Comparison of ENCODE assay signal across 24 mouse cellular contexts in the genomic region with DNA sequence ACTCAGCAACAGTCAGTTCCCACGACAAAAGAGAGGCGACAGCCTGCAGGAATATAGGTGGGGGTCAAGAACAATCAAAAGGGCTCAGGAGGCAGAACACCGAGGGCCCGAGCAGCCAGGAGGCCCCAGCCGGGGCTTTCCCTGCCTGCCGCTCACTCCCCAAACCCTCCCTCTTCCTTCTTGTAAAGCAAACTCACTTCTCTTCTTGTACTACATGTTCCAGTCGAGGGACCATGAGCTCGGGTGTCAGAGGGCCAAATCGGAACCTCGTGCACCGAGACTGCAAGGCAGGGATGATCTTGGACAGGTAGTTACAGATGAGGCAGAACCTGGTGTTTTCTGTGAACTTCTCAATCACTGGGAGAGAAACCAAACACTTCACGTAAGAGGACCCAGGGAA. TPM values are rescaled to one million over a fixed set of nuclear protein-coding genes. Genes with fewer than 3 reads are reported as not detected.
DNase-seq lines count a peak whose midpoint lies in the region; ATAC-seq and TF ChIP-seq lines count a peak whose summit lies in the region.
"Had no signal": no experiment of that assay in that cellular context is flagged by ENCODE, and none has a peak within 500 bp of the region (broad histone marks: within the 10 kb centered on the region; RNA-seq: fewer than 3 reads in every experiment).

No protein-coding gene starts in this region.

- no peak for ATAC-seq in hindbrain, embryonic 11.5 days (ENCODE audit: low FRiP score)
- no peak for ATAC-seq in hindbrain, embryonic 16.5 days
- ATAC-seq: activated CD4-positive, CD25-positive, alpha-beta regulatory T cell, adult 4 months; CD4-positive, CD25-positive, alpha-beta regulatory T cell, adult 4 months; Patski had no signal

- DNase-seq in hindbrain, embryonic 11.5 days (ENCODE audit: low spot score): no peak
- peak; percentile 80 for DNase-seq in CH12.LX (ENCODE audit: extremely low read depth)
- no peak for DNase-seq in natural killer cell, adult 2 months (ENCODE audit: low spot score in 2 of 2)
- no peak for DNase-seq in kidney, adult 11 months
- DNase-seq in gastrocnemius, postnatal 14 days: no peak
- DNase-seq: adrenal gland, adult 2 months; adrenal gland, adult 8-10 months; adrenal gland, postnatal 10 days; adrenal gland, postnatal 14 days; adrenal gland, postnatal 25 days; adrenal gland, postnatal 36 days; B cell, adult 2 months; cerebellum, adult 11 months; cerebellum, adult 11-12 months; cerebellum, adult 18-20 months; cerebellum, adult 2 months had no signal

- no peak overlapping the region for H3K4me2 ChIP-seq in hindbrain, embryonic 11.5 days (replicated peaks; ENCODE audit: low read depth, low read length)
- H3K4me2 ChIP-seq in hindbrain, embryonic 16.5 days (ENCODE audit: low read length): no peak overlapping the region
- H3K4me2 ChIP-seq in CH12.LX (ENCODE audit: insufficient read depth, low read depth, poor library complexity, severe bottlenecking): peak overlapping the region; percentile 33
- no peak overlapping the region for H3K4me2 ChIP-seq in myocyte (ENCODE audit: low read depth)

- peaks cover 28% of the 10 kb centered on the region for H3K79me2 ChIP-seq in CH12.LX (replicated peaks; ENCODE audit: control insufficient read depth, extremely low read depth, insufficient read depth, poor library complexity, severe bottlenecking)
- peaks cover 3% of the 10 kb centered on the region for H3K79me2 ChIP-seq in myocyte (ENCODE audit: control insufficient read depth, insufficient read depth)

- H3ac ChIP-seq in myocyte (ENCODE audit: control insufficient read depth, insufficient read length): no peak overlapping the region

- no peak overlapping the region for H3K4me3 ChIP-seq in hindbrain, embryonic 11.5 days (ENCODE audit: low read depth, low read length)
- no peak overlapping the region for H3K4me3 ChIP-seq in hindbrain, embryonic 16.5 days (ENCODE audit: low read length)
- H3K4me3 ChIP-seq in CH12.LX (replicated peaks in 1 of 3; ENCODE audit: low read depth in 2 of 3, low read length in 2 of 3, poor library complexity in 1 of 3): peak overlapping the region in 1 of 3 experiments; percentile 9
- H3K4me3 ChIP-seq in E14TG2a.4 (replicated peaks; ENCODE audit: low read length): 0 out of 2 replicates have a peak overlapping the region, but pooled peaks have one; percentile 10
- no peak overlapping the region for H3K4me3 ChIP-seq in myocyte

- H3K27me3 ChIP-seq in hindbrain, embryonic 11.5 days (ENCODE audit: control insufficient read depth, insufficient read depth, low read length): no peaks in the 10 kb centered on the region
- H3K27me3 ChIP-seq in hindbrain, embryonic 16.5 days (replicated peaks; ENCODE audit: control insufficient read depth, insufficient read depth, low read length): no peaks in the 10 kb centered on the region
- H3K27me3 ChIP-seq in CH12.LX (replicated peaks) (no peaks in the 10 kb centered on the region), E14TG2a.4 (ENCODE audit: insufficient read depth, low read length) (no peaks in the 10 kb centered on the region), myocyte (ENCODE audit: control insufficient read depth, insufficient read depth, insufficient read length) (no peaks in the 10 kb centered on the region)
- H3K27me3 ChIP-seq: Patski had no signal

- no peaks in the 10 kb centered on the region for H3K9me3 ChIP-seq in hindbrain, embryonic 11.5 days (ENCODE audit: control insufficient read depth, low read length)
- H3K9me3 ChIP-seq in hindbrain, embryonic 16.5 days (ENCODE audit: control insufficient read depth, low read length): no peaks in the 10 kb centered on the region
- H3K9me3 ChIP-seq in CH12.LX (replicated peaks; ENCODE audit: low read length) (no peaks in the 10 kb centered on the region), E14TG2a.4 (ENCODE audit: low read length) (no peaks in the 10 kb centered on the region)
- H3K9me3 ChIP-seq: G1E had no signal

- in situ Hi-C loops in CH12.LX (cut with MboI; ENCODE audit: low pct_ligation_motif_present, low pct_unique_long_range_greater_than_20kb, low sequenced_read_pairs): loop anchor here (10.0 kb wide), 1 partner anchor 102 kb away; no protein-coding TSS in a partner anchor

- no peak overlapping the region for H3K27ac ChIP-seq in hindbrain, embryonic 11.5 days (ENCODE audit: low read depth, low read length)
- no peak overlapping the region for H3K27ac ChIP-seq in hindbrain, embryonic 16.5 days (ENCODE audit: low read depth, low read length)
- H3K27ac ChIP-seq in CH12.LX (ENCODE audit: insufficient read depth, low read depth): peak overlapping the region; percentile 85

- dilution Hi-C loops in CH12.LX (cut with MboI; ENCODE audit: extremely low pct_ligation_motif_present, extremely low pct_unique_long_range_greater_than_20kb, low sequenced_read_pairs): no loop called here

- TF ChIP-seq CTCF in CH12.LX (conservative IDR thresholded peaks at IDR 0.05 in 1 of 2, IDR thresholded peaks at IDR 0.05 in 1 of 2; ENCODE audit: low read depth in 2 of 2, low read length in 2 of 2) (no peak), E14TG2a.4 (conservative IDR thresholded peaks at IDR 0.05; ENCODE audit: low read length) (no peak)

- peaks cover under 1% of the 10 kb centered on the region; the same call in 1 of the 2 replicates for H3K4me1 ChIP-seq in hindbrain, embryonic 11.5 days (replicated peaks; ENCODE audit: control insufficient read depth, insufficient read depth, low read length)
- H3K4me1 ChIP-seq in hindbrain, embryonic 16.5 days (ENCODE audit: control insufficient read depth, insufficient read depth, low read depth, low read length): peaks cover 2% of the 10 kb centered on the region
- peaks cover 24 to 73% of the 10 kb centered on the region in 2 experiments for H3K4me1 ChIP-seq in CH12.LX (ENCODE audit: control insufficient read depth in 1 of 2, insufficient read depth in 2 of 2)
- H3K4me1 ChIP-seq in E14TG2a.4 (replicated peaks; ENCODE audit: low read depth, low read length): peaks cover 98% of the 10 kb centered on the region

- peak; percentile 50 for TF ChIP-seq POLR2A in CH12.LX (IDR thresholded peaks at IDR 0.05; ENCODE audit: low read depth, low read length)
- no peak for TF ChIP-seq POLR2A in myocyte (IDR thresholded peaks at IDR 0.05; ENCODE audit: insufficient read length, low read depth)

- WGBS in hindbrain, embryonic 11.5 days: 76% methylated on average over 12 of the region's 12 CpGs
- WGBS in hindbrain, embryonic 16.5 days: 66% methylated on average over 12 of the region's 12 CpGs

- TF ChIP-seq RAD21 in CH12.LX (IDR thresholded peaks at IDR 0.05; ENCODE audit: low read depth, low read length): no peak; the same call in 1 of the 2 replicates

- H3K36me3 ChIP-seq in hindbrain, embryonic 11.5 days (ENCODE audit: control insufficient read depth, insufficient read depth, low read length): peaks cover 6% of the 10 kb centered on the region; the same call in 1 of the 2 replicates
- H3K36me3 ChIP-seq in hindbrain, embryonic 16.5 days (ENCODE audit: control insufficient read depth, insufficient read depth, low read length): peaks cover 17% of the 10 kb centered on the region; the same call in 1 of the 2 replicates
- H3K36me3 ChIP-seq in CH12.LX (replicated peaks in 1 of 2; ENCODE audit: control insufficient read depth in 1 of 2, insufficient read depth in 1 of 2, low read length in 1 of 2) (peaks cover 72 to 83% of the 10 kb centered on the region in 2 experiments), E14TG2a.4 (ENCODE audit: insufficient read depth, low read length) (peaks cover 99% of the 10 kb centered on the region), myocyte (ENCODE audit: control insufficient read depth, insufficient read depth) (peaks cover 8% of the 10 kb centered on the region)

- TF ChIP-seq EP300 in CH12.LX (IDR thresholded peaks at IDR 0.05; ENCODE audit: low read length): peak; percentile 42; the same call in 1 of the 2 replicates

- peak overlapping the region; percentile 7; the same call in 1 of the 2 replicates for H3K9ac ChIP-seq in hindbrain, embryonic 11.5 days (ENCODE audit: low read depth, low read length)
- H3K9ac ChIP-seq in hindbrain, embryonic 16.5 days (ENCODE audit: low read depth, low read length): no peak overlapping the region
- peak overlapping the region; percentile 10; the same call in 1 of the 2 replicates for H3K9ac ChIP-seq in CH12.LX (ENCODE audit: insufficient read depth, low read depth)

- intact Hi-C loops in gastrocnemius, postnatal 14 days (cut with DNase I; ENCODE audit: low total_unique reads): no loop called here

TF ChIP-seq in CH12.LX, 34 proteins besides CTCF, POLR2A, EP300 and RAD21 (continues in another document):
- TF ChIP-seq USF2 (conservative IDR thresholded peaks at IDR 0.05; ENCODE audit: low read depth, low read length) (no peak), CHD1 (IDR thresholded peaks at IDR 0.05; ENCODE audit: low read depth, low read length) (no peak)

TF ChIP-seq in myocyte, 11 proteins besides CTCF, POLR2A, EP300 and RAD21 (continues in another document):
- TF ChIP-seq SRF (IDR thresholded peaks at IDR 0.05; ENCODE audit: control insufficient read depth, insufficient read length, low read depth): no peak
- peak; percentile 10 for TF ChIP-seq POLR2AphosphoS2 (IDR thresholded peaks at IDR 0.05; ENCODE audit: insufficient read length, low read depth)

RNA-seq across cellular contexts. Expression of a gene that starts 5.6 kb away (rescaled TPM):
- polyA plus RNA-seq in hindbrain, embryonic 11.5 days (2014; fragmentation: Nextera tagmentation; extraction: Ambion mirVana): 72.1 and 82.9 TPM in 2 replicates
- polyA plus RNA-seq in hindbrain, embryonic 16.5 days (2015; fragmentation: Nextera tagmentation; extraction: Ambion mirVana): 31.9 and 32.7 TPM in 2 replicates
- 137 and 176 TPM in 2 replicates for total RNA-seq in CH12.LX (2012; rRNA removed)
- 186 and 188 TPM in 2 replicates for total RNA-seq in CH12.LX (2014; rRNA removed)
- 191 and 221 TPM in 2 replicates for polyA plus RNA-seq in CH12.LX (2012; ENCODE audit: insufficient read length, low read depth)
- 13.6 TPM for polyA plus RNA-seq in myocyte (2012; fragmentation: generic; extraction: Trizol)
- 1 to 10 TPM; 2.8 to 4.3 TPM for total RNA-seq in gastrocnemius, postnatal 14 days (2021)

RNA-seq across cellular contexts. Expression of a gene that starts 26.1 kb away (rescaled TPM):
- 88.9 and 98.0 TPM in 2 replicates for polyA plus RNA-seq in hindbrain, embryonic 11.5 days (2014; fragmentation: Nextera tagmentation; extraction: Ambion mirVana)
- polyA plus RNA-seq in hindbrain, embryonic 16.5 days (2015; fragmentation: Nextera tagmentation; extraction: Ambion mirVana): 200 and 278 TPM in 2 replicates
- total RNA-seq in CH12.LX (2012; rRNA removed) (41.7 and 43.6 TPM in 2 replicates), CH12.LX (2014; rRNA removed) (30.6 and 36.1 TPM in 2 replicates)
- polyA plus RNA-seq in CH12.LX (2012; ENCODE audit: insufficient read length, low read depth) (34.8 and 44.2 TPM in 2 replicates), myocyte (2012; fragmentation: generic; extraction: Trizol) (142 TPM)
- 10 to 100 TPM; 70.6 to 76.4 TPM for total RNA-seq in gastrocnemius, postnatal 14 days (2021)

RNA-seq across cellular contexts. Expression of a gene that starts 30.6 kb away (rescaled TPM):
- 1.6 and 2.9 TPM in 2 replicates for polyA plus RNA-seq in hindbrain, embryonic 11.5 days (2014; fragmentation: Nextera tagmentation; extraction: Ambion mirVana)
- polyA plus RNA-seq in hindbrain, embryonic 16.5 days (2015; fragmentation: Nextera tagmentation; extraction: Ambion mirVana): 6.0 and 6.3 TPM in 2 replicates
- 1.3 and 1.9 TPM in 2 replicates for total RNA-seq in CH12.LX (2012; rRNA removed)
- 0.26 and 0.36 TPM in 2 replicates for total RNA-seq in CH12.LX (2014; rRNA removed)
- polyA plus RNA-seq in CH12.LX (2012; ENCODE audit: insufficient read length, low read depth): 1.0 and 1.2 TPM in 2 replicates
- polyA plus RNA-seq in myocyte (2012; fragmentation: generic; extraction: Trizol): 0.02 TPM
- under 1 TPM; 0.04 to 0.08 TPM for total RNA-seq in gastrocnemius, postnatal 14 days (2021)
- total RNA-seq: MEL had no signal
- polyA plus RNA-seq: G1E, Patski had no signal
